Mouse (Mus musculus): ENCODE results near the gene Rffl.

DNA sequence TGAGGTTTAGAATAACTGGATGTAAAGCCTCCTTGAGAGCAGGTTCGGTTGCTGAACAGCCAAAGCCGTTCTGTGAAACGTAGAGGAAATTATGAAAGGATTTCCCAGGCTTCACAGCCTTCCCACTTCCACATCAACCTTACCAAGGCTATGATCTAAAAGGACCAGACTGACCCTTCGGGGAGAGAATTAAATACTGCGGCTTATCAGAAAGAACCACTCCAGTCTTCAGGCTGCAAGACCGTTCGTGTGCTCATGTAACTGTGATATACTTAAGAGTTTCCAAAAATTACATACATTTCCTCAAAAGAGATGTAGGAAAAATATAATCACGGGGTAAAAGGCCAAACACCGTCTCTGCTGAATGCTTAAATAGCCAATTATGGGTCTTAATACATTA, 8.4 kb downstream of the Rffl start:
- no peak for TF ChIP-seq CTCF (IDR thresholded peaks at IDR 0.05; ENCODE audit: borderline replicate concordance, extremely low read depth, insufficient read depth, insufficient read length)
- TF ChIP-seq POLR2A (IDR thresholded peaks at IDR 0.05; ENCODE audit: borderline replicate concordance, extremely low read depth, insufficient read depth, insufficient read length, poor library complexity, severe bottlenecking): no peak

Data from brain, embryonic 14.5 days (tissue).